Mouse (Mus musculus): ENCODE measurements at regions not wholly inside any gene's neighbourhood (a gene's known extent, or its start where the extent isn't known, plus 50 kb on each side); places are given as distances from the start of the nearest gene placed in this dataset.

GRCm38 (mm10) chr5:54252038-54252437 is 253.7 kb downstream of the Stim2 start:
- peak; percentile 97 for ATAC-seq (replicated peaks; ENCODE audit: poor library complexity)

- ATAC-seq (replicated peaks; ENCODE audit: poor library complexity), result no peak
Observed at GRCm38 (mm10) chr5:54254005-54254404, 255.7 kb downstream of the Stim2 start.

GRCm38 (mm10) chr5:54258087-54258733 is 259.9 kb downstream of the Stim2 start:
- ATAC-seq (replicated peaks; ENCODE audit: poor library complexity), result peak; percentile 96

GRCm38 (mm10) chr5:54264867-54265434 is 266.7 kb downstream of the Stim2 start:
- ATAC-seq (replicated peaks; ENCODE audit: poor library complexity), result no peak

- ATAC-seq (replicated peaks; ENCODE audit: poor library complexity), result no peak
Observed at GRCm38 (mm10) chr5:54267905-54268590, 269.7 kb downstream of the Stim2 start.

- ATAC-seq (replicated peaks; ENCODE audit: poor library complexity), result no peak
Observed at GRCm38 (mm10) chr5:54279357-54279756, 281.1 kb downstream of the Stim2 start.

GRCm38 (mm10) chr5:54280670-54281069 is 282.4 kb downstream of the Stim2 start:
- ATAC-seq (replicated peaks; ENCODE audit: poor library complexity), result peak; percentile 63

GRCm38 (mm10) chr5:54281121-54281520 is 282.8 kb downstream of the Stim2 start:
- no peak for ATAC-seq (replicated peaks; ENCODE audit: poor library complexity)

- ATAC-seq (replicated peaks; ENCODE audit: poor library complexity), result no peak
Observed at GRCm38 (mm10) chr5:54290372-54291080, 292.2 kb downstream of the Stim2 start.

GRCm38 (mm10) chr5:54291940-54292339 is 293.6 kb downstream of the Stim2 start:
- ATAC-seq (replicated peaks; ENCODE audit: poor library complexity), result no peak

- no peak for ATAC-seq (replicated peaks; ENCODE audit: poor library complexity)
Observed at GRCm38 (mm10) chr5:54313660-54314279, 315.5 kb downstream of the Stim2 start.

- no peak for ATAC-seq (replicated peaks; ENCODE audit: poor library complexity)
Observed at GRCm38 (mm10) chr5:54330415-54330814, 332.1 kb downstream of the Stim2 start.

- no peak for ATAC-seq (replicated peaks; ENCODE audit: poor library complexity)
Observed at GRCm38 (mm10) chr5:54342976-54343375, 344.7 kb downstream of the Stim2 start.

GRCm38 (mm10) chr5:54343432-54343831 is 345.1 kb downstream of the Stim2 start:
- ATAC-seq (replicated peaks; ENCODE audit: poor library complexity), result no peak

GRCm38 (mm10) chr5:54348820-54349596 is 350.7 kb downstream of the Stim2 start:
- no peak for ATAC-seq (replicated peaks; ENCODE audit: poor library complexity)

- no peak for ATAC-seq (replicated peaks; ENCODE audit: poor library complexity)
Observed at GRCm38 (mm10) chr5:54349775-54350332, 351.6 kb downstream of the Stim2 start.

- no peak for ATAC-seq (replicated peaks; ENCODE audit: poor library complexity)
Observed at GRCm38 (mm10) chr5:54356105-54356504, 357.8 kb downstream of the Stim2 start.

GRCm38 (mm10) chr5:54357501-54357900 is 359.2 kb downstream of the Stim2 start:
- no peak for ATAC-seq (replicated peaks; ENCODE audit: poor library complexity)

- no peak for ATAC-seq (replicated peaks; ENCODE audit: poor library complexity)
Observed at GRCm38 (mm10) chr5:54358221-54358620, 359.9 kb downstream of the Stim2 start.

Data from megakaryocyte progenitor cell, adult 5-6 weeks (primary cell).